Mouse (Mus musculus): ENCODE results near the gene Tbcel.

Gene Tbcel

DNA sequence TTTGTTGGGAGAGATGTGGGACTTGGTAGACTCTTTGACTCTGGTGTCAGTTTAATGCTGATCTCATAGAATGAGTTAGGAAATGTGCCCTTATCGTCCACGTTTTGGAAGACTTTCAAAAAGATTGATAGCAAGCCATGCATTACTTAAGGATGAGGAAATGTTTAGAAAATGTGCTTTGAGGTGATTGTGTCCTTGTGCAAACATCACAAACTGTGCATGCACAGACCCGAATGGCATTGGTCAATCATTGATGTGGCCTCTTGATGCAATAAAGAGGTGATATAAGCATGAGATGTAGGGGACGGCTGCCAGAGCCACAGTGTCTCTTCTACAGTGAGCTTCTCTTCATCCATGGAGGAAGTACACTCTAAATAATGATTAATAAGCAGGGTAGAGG lies 20.7 kb downstream of the Tbcel start:
- in situ Hi-C loops (cut with MboI, MseI): no loop called here

- in situ Hi-C loops (cut with MboI, MseI): no loop called here
Measured at GRCm38 (mm10) chr9:42484667-42485066, 22.9 kb downstream of the Tbcel start.

DNA sequence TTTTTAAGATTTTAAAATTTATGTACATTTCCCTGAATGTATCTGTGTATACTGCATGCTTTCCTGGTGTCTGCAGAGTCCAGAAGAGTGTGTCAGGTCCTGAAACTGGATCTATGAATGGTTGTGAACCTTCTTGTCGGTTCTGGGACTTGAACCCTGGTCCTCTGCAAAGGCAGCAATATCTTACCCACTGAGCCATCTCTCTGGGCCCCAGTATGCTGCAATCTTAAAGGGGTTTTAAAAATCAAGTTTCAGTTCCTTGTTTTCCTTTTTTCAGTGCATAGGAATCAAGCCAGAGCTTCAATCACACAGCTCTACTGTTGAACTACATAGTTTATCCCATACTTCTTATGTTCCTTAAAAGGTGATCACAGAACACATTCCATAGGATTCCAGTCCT lies 24.7 kb downstream of the Tbcel start:
- in situ Hi-C loops (cut with MboI, MseI): no loop called here

GRCm38 (mm10) chr9:42476166-42476565 lies 31.4 kb downstream of the Tbcel start:
- in situ Hi-C loops (cut with MboI, MseI): no loop called here

DNA sequence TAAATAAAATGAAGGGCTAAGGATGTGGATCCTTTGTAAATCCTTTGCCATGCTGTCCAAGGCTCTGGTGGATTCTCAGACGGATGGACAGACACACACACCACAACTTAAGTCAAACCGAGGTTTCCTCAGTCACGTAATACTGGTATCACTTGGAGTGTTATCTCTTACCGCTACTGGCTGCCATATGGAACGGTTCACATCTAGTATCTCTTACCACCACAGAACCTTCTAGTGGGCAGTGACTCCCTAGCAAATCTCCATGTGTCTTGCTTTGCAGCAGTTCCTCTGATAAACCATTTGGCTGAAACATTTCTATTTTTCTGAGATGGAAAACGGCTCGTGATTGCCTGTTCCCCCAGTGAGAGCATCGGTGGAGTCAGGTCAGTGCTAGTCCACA lies 33.4 kb downstream of the Tbcel start:
- in situ Hi-C loops (cut with MboI, MseI): no loop called here

DNA sequence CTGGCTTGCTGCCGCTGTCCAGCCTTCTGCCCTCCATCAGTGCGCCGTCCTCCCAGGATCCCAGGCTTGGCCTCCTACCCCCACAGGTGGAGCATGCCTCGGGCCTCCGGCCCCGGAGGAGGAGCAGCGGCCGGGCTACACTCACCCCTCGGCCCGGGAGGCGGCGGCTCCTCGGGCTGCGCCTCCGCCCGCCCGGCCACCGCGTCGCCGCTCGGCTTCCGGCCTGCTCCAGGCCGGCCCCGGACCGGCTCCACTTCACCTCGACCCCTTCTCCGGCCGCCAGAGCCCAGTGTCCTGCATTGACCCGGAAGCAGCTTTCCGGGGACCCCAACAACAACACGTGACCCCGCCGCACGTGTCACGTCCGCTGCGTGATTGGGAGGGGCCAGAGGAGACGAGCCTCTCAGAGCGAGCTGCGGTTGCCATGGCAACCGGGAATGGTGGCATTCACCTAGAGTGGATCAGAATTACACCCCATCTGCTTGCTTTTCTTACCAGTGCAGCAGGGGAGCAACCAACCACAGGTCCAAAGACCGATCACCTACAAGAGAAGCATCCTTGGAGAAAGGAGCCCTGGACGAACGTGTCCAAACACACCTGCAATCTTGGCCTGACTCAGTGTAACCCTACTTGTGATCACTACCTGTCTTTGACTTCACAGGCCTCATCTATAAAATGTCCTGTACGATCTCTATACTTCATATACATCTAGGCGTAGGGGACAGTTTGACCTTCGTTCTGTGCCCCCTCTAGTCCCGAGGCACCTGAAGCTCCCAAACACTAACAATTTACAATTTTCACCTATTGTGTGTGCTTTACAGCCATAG lies 35.5 kb downstream of the Tbcel start:
- in situ Hi-C loops (cut with MboI, MseI): no loop called here

DNA sequence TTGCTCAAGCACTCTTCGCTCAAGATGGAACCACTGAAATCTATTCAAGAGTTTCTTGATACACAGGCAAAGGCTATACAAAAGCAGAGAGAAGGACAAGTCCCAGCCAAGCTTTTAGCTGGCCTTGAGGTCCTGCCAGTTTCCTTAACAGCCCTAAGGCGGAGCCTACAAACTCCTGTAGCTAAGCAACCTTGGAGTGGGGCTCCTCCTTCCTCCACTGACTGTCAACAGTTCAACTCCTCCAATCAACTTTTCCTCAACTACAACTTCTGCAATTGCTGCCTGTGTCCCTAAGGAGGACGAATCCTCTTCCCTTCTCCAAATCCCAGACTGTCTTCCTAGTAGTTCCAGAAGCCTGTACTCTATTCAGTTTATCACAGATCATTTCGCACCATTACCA lies 36.4 kb downstream of the Tbcel start:
- in situ Hi-C loops (cut with MboI, MseI): no loop called here

DNA sequence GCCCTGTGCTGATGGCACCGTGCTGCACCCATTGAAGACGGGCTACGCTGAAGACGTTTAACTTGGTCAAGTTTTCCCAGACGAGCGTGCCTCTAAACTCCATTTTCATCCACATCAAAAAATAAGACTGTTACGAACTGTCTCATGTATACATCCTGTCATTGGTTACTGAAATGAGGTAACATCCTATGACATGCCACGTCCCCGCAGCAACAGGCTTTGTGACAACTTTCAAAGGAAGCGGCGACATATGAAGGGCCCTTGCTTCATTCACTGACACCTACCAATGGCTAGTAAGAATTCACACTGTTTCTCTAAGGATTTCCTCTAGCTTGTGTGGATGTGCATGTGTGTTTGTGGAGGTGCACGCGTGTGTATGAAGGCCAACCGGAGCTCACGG lies 38.3 kb downstream of the Tbcel start:
- in situ Hi-C loops (cut with MboI, MseI): no loop called here

DNA sequence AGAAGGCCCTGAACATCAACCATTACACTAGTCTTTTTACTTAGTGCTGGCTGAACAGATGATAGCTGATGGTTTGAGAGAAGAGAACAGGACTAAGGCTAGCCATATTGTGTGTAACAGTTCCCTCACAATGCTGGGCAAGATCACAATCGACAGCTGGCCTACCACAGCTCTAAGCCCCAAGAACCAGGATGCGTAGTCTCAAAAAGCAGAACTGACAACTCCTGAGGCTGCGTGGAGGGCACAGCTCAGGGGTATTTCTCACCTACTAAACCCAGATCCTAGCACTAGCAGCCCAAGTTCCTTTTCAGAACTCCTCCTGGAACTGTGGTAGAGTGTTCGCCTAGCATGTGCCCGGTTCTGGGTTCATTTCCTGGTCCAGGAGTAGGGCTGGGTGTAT lies 39.2 kb downstream of the Tbcel start:
- in situ Hi-C loops (cut with MboI, MseI): no loop called here

DNA sequence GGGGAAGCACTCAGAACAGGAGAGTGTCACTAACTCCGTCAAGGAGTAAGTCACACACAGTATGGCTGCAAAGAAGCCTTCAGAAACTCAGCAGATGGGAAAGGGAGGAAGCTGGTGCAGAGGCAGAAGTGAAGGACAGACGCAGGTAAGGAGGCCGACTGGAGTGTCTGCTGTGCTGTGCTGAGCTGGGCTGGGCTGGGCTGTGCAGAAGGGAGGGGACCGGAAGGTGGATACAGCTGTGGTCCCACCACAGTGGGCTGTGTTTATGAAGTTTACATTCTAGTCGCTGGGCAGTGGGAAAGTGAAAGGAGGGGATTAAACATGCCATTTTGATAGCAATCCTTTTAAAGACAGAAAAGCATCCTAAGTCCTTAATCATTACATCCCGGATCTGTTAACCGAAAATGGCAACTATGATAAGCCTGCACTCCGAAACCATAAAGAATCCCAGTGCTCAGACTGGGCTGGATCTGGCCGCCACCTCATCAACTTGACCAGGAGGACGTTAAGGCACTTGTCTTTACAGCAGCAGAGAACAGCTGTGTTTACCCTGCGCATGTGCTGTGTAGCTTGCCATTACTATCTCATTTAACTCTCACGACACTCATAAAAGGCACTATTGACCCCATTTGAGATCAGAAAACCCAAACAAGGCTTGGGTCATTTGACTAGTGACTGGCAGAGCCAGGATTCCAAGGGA lies 40.3 kb downstream of the Tbcel start:
- in situ Hi-C loops (cut with MboI, MseI): no loop called here

GRCm38 (mm10) chr9:42465661-42466091 lies 41.9 kb downstream of the Tbcel start:
- in situ Hi-C loops (cut with MboI, MseI): no loop called here

GRCm38 (mm10) chr9:42464181-42464580 lies 43.4 kb downstream of the Tbcel start:
- in situ Hi-C loops (cut with MboI, MseI): no loop called here

GRCm38 (mm10) chr9:42463220-42463989 lies 44.2 kb downstream of the Tbcel start:
- in situ Hi-C loops (cut with MboI, MseI): no loop called here

GRCm38 (mm10) chr9:42462585-42463219 lies 44.9 kb downstream of the Tbcel start:
- in situ Hi-C loops (cut with MboI, MseI): no loop called here

GRCm38 (mm10) chr9:42461390-42462108 lies 46.1 kb downstream of the Tbcel start:
- in situ Hi-C loops (cut with MboI, MseI): no loop called here

- in situ Hi-C loops (cut with MboI, MseI): no loop called here
Measured at GRCm38 (mm10) chr9:42460353-42460752, 47.3 kb downstream of the Tbcel start.

DNA sequence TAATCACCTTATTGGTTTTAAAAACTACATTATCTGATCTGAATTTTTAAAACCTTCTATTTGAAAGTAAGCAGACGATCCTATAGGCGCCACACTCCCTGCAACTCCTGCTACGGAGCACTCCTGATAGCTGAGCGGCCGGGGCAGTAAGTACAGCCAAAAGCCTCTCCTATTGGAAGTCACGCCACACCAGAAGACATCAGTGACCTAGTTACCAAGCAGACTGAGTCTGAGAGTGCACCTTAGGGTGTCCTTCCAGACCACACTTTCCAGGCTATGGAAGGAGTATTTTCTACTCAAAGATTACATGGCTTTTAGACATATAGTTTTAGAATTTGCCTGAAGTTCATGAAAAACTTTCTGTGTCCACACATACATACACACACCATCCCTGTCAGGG lies 47.9 kb downstream of the Tbcel start:
- in situ Hi-C loops (cut with MboI, MseI): no loop called here

GRCm38 (mm10) chr9:42458741-42459515 lies 48.7 kb downstream of the Tbcel start:
- in situ Hi-C loops (cut with MboI, MseI): no loop called here

GRCm38 (mm10) chr9:42457501-42457900 lies 50.1 kb downstream of the Tbcel start:
- in situ Hi-C loops (cut with MboI, MseI): no loop called here

DNA sequence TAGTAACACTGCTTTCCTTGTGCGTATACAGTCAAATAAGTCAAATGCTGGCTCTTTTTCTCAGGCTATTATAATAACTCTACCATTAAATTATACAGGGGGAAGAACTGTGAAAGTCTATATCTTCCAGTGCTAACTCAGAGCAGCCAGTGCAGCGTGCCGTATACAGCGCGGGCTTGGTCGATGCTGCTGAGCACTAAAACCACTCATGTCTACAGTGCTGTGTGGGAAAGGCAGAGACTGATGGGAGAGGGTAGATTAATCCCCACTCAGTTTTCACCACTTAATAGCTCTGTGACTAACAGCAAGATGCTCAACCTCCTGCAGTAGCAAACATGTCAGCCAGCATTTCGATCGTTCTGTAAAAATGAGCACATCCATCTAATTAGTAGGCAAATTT lies 53.2 kb downstream of the Tbcel start:
- in situ Hi-C loops (cut with MboI, MseI): no loop called here

Data from T-helper 17 cell (primary cell).